Mouse (Mus musculus) bone marrow macrophage, adult 2 months (primary cell): ENCODE results near the gene Cycs. TPM values are rescaled to one million over a fixed set of nuclear protein-coding genes. Genes with fewer than 3 reads are reported as not detected.
A peak's percentile ranks its signal among the peaks of the same experiment; 100 is the strongest.

Experiments used
- H3K27ac ChIP-seq: 2 replicates; pipeline ENCODE4 v1.5.1; 2012; ENCODE audit warnings: low read depth, low read length; ENCODE audit not compliant: insufficient read depth
- H3K4me1 ChIP-seq: 2 replicates; pipeline ENCODE4 v1.6.1; 2012; ENCODE audit warnings: low read length; ENCODE audit not compliant: control insufficient read depth, insufficient read depth
- H3K4me3 ChIP-seq: 2 replicates; pipeline ENCODE4 v1.5.1; 2012; ENCODE audit warnings: mild to moderate bottlenecking, low read length, moderate library complexity; ENCODE audit not compliant: insufficient read depth
- CTCF ChIP-seq: IDR thresholded peaks from 2 replicates; pipeline ENCODE4 v1.5.1; 2012; ENCODE audit warnings: low read depth, mild to moderate bottlenecking, low read length, moderate library complexity
- POLR2A ChIP-seq: IDR thresholded peaks from 2 replicates; pipeline ENCODE4 v1.6.1; 2012; ENCODE audit warnings: mild to moderate bottlenecking, low read depth, low read length, borderline replicate concordance
- polyA plus RNA-seq: library from polyadenylated mRNA; stranded (reverse); fragments of >200 nt; gene quantifications from 2 replicates; pipeline ENCODE4 v1.2.4, GENCODE M21; 2012; ENCODE audit not compliant: missing spikeins, insufficient read depth, insufficient read length

Gene Cycs
- 6.7 and 10.3 TPM in 2 replicates for polyA plus RNA-seq

DNA sequence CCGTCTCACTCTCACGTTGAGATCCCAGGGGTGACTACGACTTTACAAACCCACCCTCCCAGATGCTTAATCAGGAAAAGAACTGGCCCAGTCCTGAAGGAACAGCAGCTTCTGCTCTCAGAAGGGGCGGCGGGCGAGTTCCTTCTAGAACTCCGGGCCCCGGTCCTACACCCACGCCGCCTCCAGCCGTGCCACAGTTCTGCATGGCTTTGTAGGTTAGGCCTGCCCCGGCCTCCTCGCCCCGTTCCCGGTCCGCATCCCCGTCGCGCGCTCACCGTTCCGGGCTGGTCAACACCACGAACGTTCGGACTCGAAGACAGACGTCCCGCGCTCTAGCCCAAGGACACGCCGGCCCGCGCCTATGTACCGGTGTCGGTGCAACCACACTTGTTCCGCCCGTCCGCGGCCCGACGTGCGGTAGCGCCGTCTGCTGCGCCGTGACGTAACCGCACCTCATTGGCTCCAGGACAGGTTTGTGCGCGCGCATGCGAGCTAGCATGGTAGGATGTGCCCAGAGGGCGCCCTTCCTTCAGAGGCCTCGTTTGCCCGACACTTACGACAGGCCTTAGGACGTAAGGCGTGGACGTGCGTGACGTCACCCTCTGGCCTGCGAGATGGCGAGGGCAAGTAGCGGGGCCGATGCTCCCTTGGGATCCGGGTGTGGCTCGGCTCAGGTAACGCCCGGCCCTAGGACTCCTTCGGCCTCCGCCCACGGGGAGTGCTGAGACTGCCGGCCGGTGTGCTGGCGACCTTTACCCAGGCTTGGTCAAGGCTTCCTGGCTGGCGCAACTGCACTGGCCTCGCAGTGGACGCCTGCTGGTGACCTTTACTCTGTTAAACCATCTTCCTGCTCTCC, at the start of gene Cycs:
TSS of gene Cycs (minus strand) at position 398 of the 856 bp plus-strand sequence.
- Histone ChIP-seq H3K4me3 (peak within 1 kb of the TSS; percentile 82), H3K27ac (peak within 1 kb of the TSS; percentile 56), H3K4me1 (peaks cover 9% of the 10 kb centered on the region)
- TF ChIP-seq POLR2A (peak; percentile 54), CTCF (no peak)

DNA sequence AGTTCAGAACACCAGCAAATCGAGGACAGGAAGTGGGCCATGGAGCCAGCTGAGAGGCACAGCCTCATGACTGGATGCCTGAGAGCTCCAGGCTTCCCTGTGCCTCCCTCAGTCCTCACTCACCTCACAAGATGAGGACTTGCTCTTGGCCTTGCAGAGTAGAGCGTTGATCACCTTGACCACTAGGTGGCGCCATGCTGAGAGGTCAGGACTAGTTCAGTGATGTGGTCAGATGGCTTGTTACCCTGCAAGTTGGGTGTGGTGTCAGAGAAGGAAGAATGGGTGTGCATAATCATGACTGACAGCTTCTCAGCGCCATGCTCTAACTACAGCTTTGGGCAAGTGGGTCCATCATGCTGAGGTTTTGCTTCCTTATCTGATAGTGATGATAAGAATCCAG, 35.3 kb upstream of the Cycs start:
- no peak overlapping the region for H3K27ac ChIP-seq
- peaks cover 8% of the 10 kb centered on the region for H3K4me1 ChIP-seq
- TF ChIP-seq CTCF (peak; percentile 95), POLR2A (no peak)
- no peak overlapping the region for H3K4me3 ChIP-seq

DNA sequence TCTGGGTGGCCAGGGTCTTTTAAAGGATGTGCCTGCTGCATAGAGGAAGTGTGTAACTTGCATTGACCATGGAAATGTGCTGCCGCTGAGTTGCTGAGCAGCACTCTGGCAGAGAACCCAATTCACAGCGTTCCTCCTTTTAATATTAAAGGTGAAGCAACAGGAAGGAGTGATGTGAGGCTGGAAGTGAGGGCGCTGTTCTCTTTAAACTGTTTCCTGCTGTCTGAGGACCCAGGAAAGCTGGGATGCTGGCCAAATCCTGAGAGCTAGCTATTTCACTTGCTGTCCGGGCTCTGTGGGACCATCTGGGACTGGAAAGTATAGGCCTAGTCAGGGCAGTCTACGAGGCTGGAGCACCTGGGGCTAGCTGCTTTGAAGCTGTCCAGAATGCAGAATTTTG, 32.2 kb upstream of the Cycs start:
- Histone ChIP-seq H3K4me3 (no peak overlapping the region), H3K4me1 (peaks cover 8% of the 10 kb centered on the region), H3K27ac (no peak overlapping the region)
- TF ChIP-seq CTCF (no peak), POLR2A (no peak)

DNA sequence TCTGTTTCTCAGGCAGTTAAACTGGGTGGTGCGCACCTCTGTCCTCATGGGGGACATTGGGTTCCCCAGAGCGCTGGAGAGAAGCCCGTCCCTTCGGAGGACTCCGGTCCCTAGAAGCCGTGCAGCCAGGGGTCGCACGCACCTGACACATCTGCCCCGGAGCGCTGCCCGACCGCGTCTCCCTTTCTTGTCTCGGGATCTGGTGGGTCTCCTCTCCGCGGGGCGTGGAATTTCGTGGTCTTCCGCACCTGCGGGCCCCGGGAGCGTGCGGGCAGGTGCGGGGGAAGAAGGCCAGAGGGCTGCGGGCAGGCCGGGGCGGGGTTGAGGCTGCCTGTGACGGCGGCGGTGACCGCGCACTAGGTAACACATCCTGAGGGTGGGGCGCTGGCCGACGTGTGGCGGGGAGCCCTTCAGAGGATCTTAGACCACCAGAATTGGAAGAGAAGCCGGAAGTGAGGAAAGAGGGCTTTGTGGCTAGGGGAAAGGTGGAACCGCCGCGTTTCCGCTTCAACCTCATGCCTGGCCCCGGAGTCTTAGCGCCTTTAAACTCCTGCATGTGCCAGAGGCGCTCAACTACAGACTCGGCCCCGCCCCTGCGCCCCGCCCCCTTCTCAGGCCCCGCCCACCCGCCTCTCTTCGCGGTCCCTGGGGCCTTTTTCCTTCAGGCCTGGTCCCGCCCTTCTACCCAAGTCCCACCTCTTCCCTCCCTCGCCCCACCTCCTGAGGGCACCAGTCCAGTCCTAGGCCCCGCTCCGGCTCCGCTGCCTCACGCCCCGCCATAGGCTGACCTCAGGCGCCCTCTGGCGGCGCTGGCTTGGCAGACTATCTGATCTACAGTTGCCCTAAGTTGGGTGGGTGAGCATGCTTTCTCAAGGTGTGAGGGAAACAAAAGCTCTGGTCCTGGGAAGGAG, 30.2 kb upstream of the Cycs start, which contains the start of gene 4921507P07Rik:
TSS of gene 4921507P07Rik (minus strand) at position 332 of the 911 bp plus-strand sequence.
- Histone ChIP-seq H3K27ac (no peak within 1 kb of the TSS), H3K4me1 (peaks cover 8% of the 10 kb centered on the region), H3K4me3 (peak within 1 kb of the TSS; percentile 56)
- no peak for TF ChIP-seq POLR2A
- TF ChIP-seq CTCF, result peak; percentile 67

DNA sequence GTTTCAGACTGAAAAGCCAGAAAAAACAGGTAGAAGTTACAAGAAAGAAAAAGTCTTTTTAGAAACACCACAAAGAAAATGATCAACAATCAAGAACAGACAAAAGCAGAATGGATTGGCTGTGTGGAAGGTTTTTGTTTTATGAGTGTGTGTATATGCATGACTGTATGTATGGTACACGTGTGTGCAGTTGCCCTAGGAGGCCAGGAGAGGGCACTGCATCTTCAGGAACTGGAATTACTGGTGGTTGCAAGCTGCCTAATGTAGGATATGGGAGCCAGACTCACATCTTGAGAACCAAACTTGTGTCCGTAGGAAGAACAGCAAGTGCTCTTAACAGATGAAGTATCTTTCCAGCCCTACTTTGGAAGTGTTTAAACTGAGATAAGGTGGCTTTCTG, 28.0 kb upstream of the Cycs start:
- no peak overlapping the region for H3K4me3 ChIP-seq
- TF ChIP-seq CTCF (no peak), POLR2A (no peak)
- H3K27ac ChIP-seq, result no peak overlapping the region
- H3K4me1 ChIP-seq, result peaks cover 8% of the 10 kb centered on the region

DNA sequence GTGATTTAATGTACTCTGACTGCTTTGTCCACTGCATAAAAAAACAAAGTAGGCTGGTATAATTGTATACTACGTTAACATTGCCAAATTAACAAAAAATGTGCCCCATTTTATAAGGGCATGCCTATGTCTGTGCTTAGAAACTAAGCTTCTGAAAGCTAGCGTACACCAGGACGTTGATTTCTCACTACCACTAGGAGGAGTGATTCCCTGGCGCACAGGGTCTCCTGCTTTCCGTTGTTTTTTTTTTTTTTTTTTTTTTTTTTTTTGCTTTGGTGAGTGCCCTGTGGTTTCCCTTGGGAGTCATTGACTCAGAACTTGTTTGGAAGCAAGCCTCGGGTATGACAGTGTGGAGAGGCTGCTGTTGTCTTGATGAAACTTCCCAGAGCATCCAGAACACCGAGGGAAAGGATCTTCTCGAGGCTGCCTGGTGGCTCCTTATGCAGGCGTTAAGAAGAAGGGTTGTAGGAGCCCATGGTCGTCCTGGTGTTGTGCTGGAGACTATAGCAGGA, 27.1 kb upstream of the Cycs start:
- H3K4me1 ChIP-seq, result peaks cover 2% of the 10 kb centered on the region
- H3K27ac ChIP-seq, result no peak overlapping the region
- TF ChIP-seq POLR2A, result no peak
- no peak for TF ChIP-seq CTCF
- H3K4me3 ChIP-seq, result no peak overlapping the region

DNA sequence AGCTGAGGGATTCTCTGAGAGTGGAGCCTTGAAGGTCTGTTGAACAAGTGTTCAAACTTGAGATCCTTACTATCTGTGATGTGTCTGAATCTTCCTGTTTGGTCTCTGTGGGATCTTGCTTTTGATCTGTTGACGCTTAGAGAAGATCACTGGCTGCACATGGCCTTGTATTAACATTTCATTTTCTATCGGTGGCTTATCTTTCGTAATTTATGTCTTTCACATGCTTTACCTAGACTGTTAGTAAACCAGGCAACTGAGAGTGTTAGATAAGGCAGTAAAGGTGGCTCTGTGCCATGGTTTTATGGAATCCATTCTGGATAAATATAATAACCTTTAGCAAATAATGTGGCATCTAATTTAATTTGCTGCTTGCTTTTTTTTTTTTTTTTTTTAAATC, 23.9 kb upstream of the Cycs start:
- H3K27ac ChIP-seq, result no peak overlapping the region
- TF ChIP-seq CTCF, result no peak
- no peak for TF ChIP-seq POLR2A
- H3K4me3 ChIP-seq, result no peak overlapping the region
- H3K4me1 ChIP-seq, result peaks cover 2% of the 10 kb centered on the region; the same call in 1 of the 2 replicates

DNA sequence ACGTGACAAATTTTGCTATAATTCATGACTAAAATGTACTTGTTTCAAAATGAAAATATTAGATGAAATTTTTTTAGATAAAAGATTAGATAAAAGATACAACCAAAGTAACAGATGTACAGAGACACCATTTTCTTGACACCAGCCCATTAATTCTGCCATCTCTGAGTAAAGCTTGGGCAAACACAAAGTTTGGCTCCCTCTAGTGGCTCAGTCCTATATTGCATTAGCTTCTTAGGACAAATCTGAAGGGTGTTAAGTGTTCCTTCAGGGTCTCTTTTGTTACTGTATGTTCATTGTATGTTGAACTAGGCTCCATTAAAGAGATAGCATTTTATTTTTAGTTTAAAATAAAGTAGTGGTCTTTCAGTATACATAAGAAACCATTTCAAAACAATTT, 21.9 kb upstream of the Cycs start:
- no peak for TF ChIP-seq POLR2A
- no peak for TF ChIP-seq CTCF

DNA sequence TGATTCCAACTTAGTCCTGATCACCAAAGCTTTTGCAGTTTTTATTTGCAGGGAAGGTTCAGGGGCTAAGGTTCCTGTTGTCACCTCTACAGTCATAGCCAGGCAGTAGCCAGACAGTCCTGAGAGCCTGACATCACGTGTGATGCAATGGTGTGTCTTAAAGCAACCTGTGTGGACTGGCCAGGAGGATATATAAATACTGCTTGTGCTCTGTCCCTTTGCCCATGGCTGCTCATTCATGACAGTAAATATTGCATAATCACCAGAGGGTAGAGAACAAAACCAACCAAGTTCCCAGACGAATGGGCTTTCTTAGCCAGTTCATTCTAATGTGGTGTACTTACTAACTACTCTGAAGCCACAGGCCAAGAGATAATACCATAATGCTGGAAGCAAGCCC, 21.1 kb upstream of the Cycs start:
- H3K4me3 ChIP-seq, result no peak overlapping the region
- H3K27ac ChIP-seq, result no peak overlapping the region
- H3K4me1 ChIP-seq, result peaks cover 2% of the 10 kb centered on the region; the same call in 1 of the 2 replicates
- no peak for TF ChIP-seq CTCF
- no peak for TF ChIP-seq POLR2A

More for the DNA sequence above, 21.9 kb upstream of the Cycs start:
- Histone ChIP-seq H3K27ac (no peak overlapping the region), H3K4me1 (peaks cover 2% of the 10 kb centered on the region; the same call in 1 of the 2 replicates), H3K4me3 (no peak overlapping the region)

DNA sequence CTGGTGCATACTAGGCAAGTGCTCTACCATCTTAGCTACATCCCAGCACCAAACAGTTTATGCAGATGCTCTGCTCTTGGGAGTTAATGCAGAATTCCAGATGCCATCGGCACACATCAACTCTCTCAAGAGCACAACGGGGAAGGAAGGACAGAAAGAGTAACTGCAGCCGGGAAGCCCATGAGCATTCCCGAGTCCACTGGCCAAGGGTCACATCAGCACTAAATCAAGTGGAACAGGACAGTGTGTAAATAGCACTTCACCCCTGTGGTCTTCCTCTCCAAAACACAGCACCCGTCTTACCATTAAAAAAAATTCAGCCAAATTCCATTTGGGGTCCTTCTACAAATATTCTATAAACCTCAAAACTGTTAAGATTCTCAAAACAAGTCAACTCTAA, 20.0 kb upstream of the Cycs start:
- Histone ChIP-seq H3K4me1 (peaks cover 2% of the 10 kb centered on the region; the same call in 1 of the 2 replicates), H3K27ac (no peak overlapping the region), H3K4me3 (no peak overlapping the region)
- TF ChIP-seq CTCF (no peak), POLR2A (no peak)
